Mouse (Mus musculus): Measurements from ENCODE around the gene Lonp2.

Gene Lonp2

DNA sequence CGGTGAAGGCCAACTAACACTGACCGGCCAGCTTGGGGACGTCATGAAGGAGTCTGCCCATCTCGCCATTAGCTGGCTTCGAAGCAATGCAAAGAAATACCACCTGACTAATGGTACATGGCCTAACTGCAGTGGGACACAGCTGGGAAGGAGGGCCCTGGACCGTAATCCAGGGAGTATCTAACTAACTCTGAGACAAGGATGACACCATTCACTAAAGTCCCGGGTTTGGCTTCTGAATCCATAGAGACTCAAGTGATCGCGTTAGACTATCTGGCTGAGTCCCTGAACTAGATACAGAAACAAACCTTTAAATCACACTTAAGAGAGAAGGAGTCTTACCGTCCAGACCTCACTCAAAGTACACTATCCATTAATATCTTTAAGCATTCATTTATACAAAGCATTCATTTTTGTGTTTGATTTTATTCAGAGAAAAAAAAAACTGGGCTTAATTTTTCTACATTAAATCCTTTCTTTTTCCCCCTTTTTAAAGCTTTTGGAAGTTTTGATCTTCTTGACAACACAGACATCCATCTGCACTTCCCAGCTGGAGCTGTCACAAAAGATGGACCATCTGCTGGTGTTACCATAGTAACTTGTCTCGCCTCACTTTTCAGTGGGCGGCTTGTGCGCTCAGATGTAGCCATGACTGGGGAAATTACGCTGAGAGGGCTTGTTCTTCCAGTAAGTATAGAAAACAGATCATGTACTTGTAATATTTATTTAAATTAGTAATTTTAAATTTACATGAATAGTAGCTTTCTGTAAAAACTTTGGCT is 89.8 kb downstream of the Lonp2 start:
- no peak for DNase-seq (ENCODE audit: low spot score)

- no peak for DNase-seq (ENCODE audit: low spot score)
These were observed 94.6 kb downstream of the Lonp2 start for GRCm38 (mm10) chr8:86718332-86718994.

GRCm38 (mm10) chr8:86719368-86719767 is 95.5 kb downstream of the Lonp2 start:
- DNase-seq (ENCODE audit: low spot score): no peak

DNA sequence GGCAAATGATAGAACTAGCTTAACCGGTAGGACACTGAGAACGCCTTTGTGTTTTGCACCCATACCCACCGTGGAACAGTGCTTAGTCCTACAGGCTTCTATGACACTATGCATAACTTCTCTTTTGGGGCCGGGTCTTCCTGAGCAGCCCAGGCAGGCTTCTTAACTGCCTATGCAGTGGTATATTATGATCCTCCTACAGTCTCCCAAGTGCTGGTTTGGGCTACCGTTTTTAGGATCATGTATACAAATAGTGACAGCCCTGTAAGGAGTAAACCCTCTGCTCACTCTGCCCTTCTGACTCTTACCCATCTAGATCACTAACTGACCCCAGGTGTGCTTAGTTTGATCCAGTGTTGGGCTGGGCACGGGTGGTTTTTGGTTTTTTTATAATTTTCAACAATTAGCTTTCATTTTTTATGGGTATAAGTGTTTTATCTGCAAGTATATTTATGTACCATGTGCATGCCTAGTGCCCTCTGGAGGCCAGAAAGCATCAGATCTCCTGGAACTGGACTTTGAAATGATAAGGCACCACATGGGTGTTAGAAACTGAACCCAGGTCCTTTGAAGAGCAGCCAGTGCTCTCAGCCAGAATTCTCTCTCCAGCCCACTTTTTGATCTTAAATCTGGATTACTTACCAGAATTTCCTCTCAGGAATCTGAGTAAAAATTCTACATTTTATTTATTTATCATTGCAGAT is 97.1 kb downstream of the Lonp2 start:
- no peak for DNase-seq (ENCODE audit: low spot score)

- DNase-seq (ENCODE audit: low spot score): no peak
These were observed 97.6 kb downstream of the Lonp2 start for GRCm38 (mm10) chr8:86721490-86721889.

DNA sequence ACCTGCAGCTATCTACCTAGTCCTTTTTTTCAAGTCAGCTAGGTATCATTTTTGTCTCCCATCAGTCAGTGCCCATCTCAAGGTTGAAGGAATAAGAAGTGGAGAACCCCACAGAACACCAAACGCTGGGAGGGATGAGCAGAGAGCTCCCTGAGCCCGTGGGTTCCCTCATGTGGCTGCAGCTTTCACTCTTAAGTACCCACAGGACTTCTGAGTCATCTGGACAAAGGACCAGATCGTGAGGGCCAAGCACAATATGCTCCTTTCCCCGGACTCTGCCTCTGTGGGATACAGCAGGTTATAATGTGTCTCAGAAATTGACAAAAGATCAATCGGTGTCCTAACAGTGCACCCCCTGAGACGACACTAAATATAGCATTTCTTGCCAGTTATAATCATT is 103.1 kb downstream of the Lonp2 start:
- no peak for DNase-seq (ENCODE audit: low spot score)

DNA sequence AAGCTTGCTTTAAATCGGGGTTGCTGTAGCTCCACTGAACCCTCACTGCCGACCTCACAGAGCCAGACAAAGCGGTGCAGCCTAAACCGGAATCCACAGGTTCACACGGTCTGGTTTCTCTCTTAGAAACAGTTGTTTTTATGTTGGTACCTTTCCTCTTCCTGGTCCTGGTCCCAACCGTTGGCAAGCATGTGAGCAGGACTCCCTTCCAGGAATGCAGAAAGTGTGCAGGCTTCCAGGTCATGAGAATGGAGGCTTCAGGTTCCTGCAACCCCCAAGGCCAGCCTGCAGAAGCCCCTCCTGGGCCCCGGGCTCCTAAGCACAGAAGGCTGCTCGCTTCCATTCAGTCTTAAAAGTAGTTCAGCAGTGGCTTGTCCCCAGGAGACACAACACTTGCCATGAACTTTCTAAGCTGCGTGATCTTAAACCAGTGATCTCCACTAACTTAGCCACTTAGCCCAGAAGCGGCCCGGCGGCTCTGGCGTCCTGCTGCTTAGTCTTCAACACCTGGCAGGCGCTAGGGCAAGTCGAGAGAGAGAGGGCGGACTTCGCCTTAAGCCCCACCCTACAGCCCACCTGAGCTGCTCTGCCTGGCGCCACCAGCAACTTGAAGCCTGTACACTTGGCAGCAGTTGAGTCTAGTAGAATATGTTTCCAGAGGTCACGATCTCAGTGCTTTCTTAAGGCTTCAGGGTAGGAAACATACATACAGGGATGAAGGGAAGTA is 104.5 kb downstream of the Lonp2 start:
- DNase-seq (ENCODE audit: low spot score): no peak

- DNase-seq (ENCODE audit: low spot score): no peak
These were observed 106.5 kb downstream of the Lonp2 start for GRCm38 (mm10) chr8:86730303-86730702.

DNA sequence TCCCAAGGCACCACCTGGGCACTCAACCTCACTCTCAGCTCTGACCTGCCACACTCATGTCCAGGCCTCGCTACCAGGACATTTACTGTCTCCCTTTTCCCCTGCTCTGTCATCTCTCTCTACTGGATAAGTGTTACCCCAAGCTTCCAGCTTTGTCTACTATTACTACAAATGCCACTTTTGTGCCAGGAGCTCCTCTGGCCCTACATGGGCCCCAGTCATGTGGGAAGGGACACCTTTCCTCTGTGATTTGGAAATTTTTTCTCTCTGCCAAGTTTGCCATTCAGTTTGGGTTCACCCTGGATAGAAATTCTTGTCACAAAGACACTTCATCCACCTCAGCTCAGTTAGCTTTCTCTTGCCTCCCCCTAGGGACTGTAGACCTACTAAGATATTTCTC is 107.0 kb downstream of the Lonp2 start:
- DNase-seq (ENCODE audit: low spot score): no peak

GRCm38 (mm10) chr8:86734171-86734570 is 110.3 kb downstream of the Lonp2 start:
- no peak for DNase-seq (ENCODE audit: low spot score)

DNA sequence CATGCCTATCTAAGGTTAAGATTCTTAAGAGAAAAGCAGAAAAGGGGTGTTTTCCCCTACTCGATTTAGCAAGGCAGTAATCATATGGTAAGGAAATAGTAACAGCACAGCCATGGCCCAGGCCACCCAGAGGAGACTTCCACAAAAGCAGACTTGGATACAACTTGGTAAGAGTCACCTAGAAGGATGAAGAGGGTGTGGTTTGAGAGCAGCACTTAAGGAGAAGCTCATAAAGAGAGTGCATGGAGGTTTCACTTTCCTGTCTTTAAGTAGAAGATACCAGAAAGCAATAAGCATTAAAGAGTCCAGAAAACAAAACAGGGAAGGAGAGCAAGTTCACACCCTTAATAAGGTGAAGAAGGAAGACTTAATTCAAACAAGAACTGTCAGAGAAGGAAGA is 111.1 kb downstream of the Lonp2 start:
- no peak for DNase-seq (ENCODE audit: low spot score)

GRCm38 (mm10) chr8:86735446-86736111 is 111.7 kb downstream of the Lonp2 start:
- no peak for DNase-seq (ENCODE audit: low spot score)

GRCm38 (mm10) chr8:86740899-86741298 is 117.1 kb downstream of the Lonp2 start:
- no peak for DNase-seq (ENCODE audit: low spot score)

GRCm38 (mm10) chr8:86741627-86742026 is 117.8 kb downstream of the Lonp2 start:
- no peak for DNase-seq (ENCODE audit: low spot score)

DNA sequence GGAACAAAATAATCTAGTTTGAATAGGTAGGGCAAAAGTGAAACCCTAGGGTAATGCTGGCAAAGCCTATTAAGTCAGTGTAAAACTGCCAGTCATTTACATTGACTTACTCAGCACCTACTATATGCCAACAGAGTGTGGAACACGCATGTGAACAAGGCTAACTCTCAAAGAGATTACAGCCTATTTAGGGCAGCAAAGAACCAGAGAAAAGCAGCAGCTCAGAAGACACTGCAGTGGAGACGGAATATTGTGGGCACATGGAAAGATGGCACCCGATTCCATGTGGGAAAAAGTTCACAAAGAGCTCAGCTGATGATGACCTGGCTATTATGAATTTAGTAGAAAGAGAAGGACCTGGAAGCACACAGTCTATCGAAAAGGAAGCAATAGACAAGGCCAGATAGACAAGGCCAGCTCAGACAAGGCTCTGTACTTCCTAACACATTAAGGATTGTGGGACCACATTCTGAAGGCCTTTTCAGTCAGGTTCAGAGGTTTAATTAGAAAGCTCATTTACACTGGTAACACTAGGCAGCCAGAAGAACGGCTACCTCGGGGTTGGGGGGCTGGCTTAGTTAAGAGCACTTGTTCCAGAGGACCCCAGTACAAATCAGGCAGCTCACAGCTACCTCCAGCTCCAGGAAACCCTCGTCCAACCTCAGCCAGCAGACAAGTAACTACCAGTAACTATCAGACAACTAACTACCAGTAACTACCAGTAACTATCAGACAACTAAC is 118.9 kb downstream of the Lonp2 start:
- DNase-seq (ENCODE audit: low spot score): no peak

- DNase-seq (ENCODE audit: low spot score): no peak
These were observed 120.7 kb downstream of the Lonp2 start for GRCm38 (mm10) chr8:86744313-86745220.

GRCm38 (mm10) chr8:86745221-86745934 is 121.5 kb downstream of the Lonp2 start, which contains the start of the genes Gm10638 and Siah1a:
Gene Gm10638, plus strand, starts transcription at chr8:86745699.
Gene Siah1a, minus strand, starts transcription at chr8:86745934.
- peak; percentile 50 for DNase-seq (ENCODE audit: low spot score)

DNA sequence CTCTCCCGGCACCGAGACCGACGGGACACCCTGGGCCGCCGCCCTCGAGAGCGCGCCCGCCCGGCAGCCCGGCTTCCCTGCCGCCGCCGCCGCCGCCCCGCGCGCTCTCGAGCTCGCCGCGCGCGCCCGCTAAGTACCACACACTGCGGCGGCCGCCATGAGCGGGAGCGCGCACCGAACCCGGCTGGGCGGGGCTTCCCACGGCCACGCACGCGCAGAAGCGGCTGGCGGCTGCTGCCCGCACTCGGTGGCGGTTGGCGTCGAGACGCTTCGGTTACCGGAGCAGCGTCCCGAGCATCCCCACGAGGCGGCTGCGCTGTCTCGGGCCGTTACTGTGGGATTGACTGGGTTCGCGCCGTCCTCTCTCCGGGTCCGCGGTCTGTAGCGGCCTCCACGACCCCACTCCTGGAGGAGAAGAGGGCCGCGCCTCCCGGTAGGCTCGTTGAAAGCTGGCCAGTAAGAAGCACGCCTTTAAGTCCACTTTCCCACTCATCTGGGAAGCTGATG is 122.1 kb downstream of the Lonp2 start:
- peak; percentile 85 for DNase-seq (ENCODE audit: low spot score)

- no peak for DNase-seq (ENCODE audit: low spot score)
These were observed 122.7 kb downstream of the Lonp2 start for GRCm38 (mm10) chr8:86746511-86746910.

All from ovary, adult 18-20 months (tissue).